Mouse (Mus musculus) embryonic facial prominence, embryonic 11.5 days (tissue): ENCODE measurements at regions not wholly inside any gene's neighbourhood (a gene's known extent, or its start where the extent isn't known, plus 50 kb on each side); places are given as distances from the start of the nearest gene placed in this dataset.

Experiments
- ATAC-seq: fragments of 200-750 bp; cut with Nextera tagmentation; replicated peaks from 2 replicates; pipeline ENCODE4 v1.8.0; 2017; ENCODE audit warnings: low read depth; ENCODE audit not compliant: insufficient number of reproducible peaks, low FRiP score, low TSS enrichment
- DNase-seq: peaks from one replicate; pipeline ENCODE4 v3.0.0-alpha.2; 2015; ENCODE audit warnings: low spot score
- H3K27ac ChIP-seq: fragments of 300-500 bp; sonication (generic); replicated peaks from 2 replicates; pipeline ENCODE4 v1.5.1; 2014; ENCODE audit warnings: mild to moderate bottlenecking, low read depth, low read length, control low read depth
- H3K27me3 ChIP-seq: fragments of 300-500 bp; sonication (generic); 2 replicates; pipeline ENCODE4 v1.6.1; 2014; ENCODE audit warnings: mild to moderate bottlenecking, low read length, moderate library complexity, mixed read lengths; ENCODE audit not compliant: control insufficient read depth, insufficient read depth
- H3K36me3 ChIP-seq: fragments of 300-500 bp; sonication (generic); replicated peaks from 2 replicates; pipeline ENCODE4 v1.6.1; 2014; ENCODE audit warnings: low read depth, mild to moderate bottlenecking, low read length, moderate library complexity, mixed read lengths; ENCODE audit not compliant: control insufficient read depth, insufficient read depth
- H3K4me1 ChIP-seq: fragments of 300-500 bp; sonication (generic); 2 replicates; pipeline ENCODE4 v1.6.1; 2014; ENCODE audit warnings: low read length, mixed read lengths; ENCODE audit not compliant: control insufficient read depth, insufficient read depth
- H3K4me2 ChIP-seq: fragments of 300-500 bp; sonication (generic); 2 replicates; pipeline ENCODE4 v1.6.1; 2014; ENCODE audit warnings: low read depth, mild to moderate bottlenecking, control low read depth, low read length, moderate library complexity
- H3K4me3 ChIP-seq: fragments of 300-500 bp; sonication (generic); 2 replicates; pipeline ENCODE4 v1.5.1; 2014; ENCODE audit warnings: low read depth, low read length, control low read depth
- H3K9ac ChIP-seq: fragments of 300-500 bp; sonication (generic); replicated peaks from 2 replicates; pipeline ENCODE4 v1.6.1; 2014; ENCODE audit warnings: mild to moderate bottlenecking, control low read depth, low read length
- H3K9me3 ChIP-seq: fragments of 300-500 bp; sonication (generic); replicated peaks from 2 replicates; pipeline ENCODE4 v1.6.1; 2016; ENCODE audit warnings: mild to moderate bottlenecking, low read length, inconsistent platforms, mixed read lengths; ENCODE audit not compliant: control insufficient read depth
- WGBS: fragments of 180-500 bp; shearing (Covaris S2); extraction: QIAGEN DNeasy Blood & Tissue Kit; methylation state at CpG from one replicate; pipeline ENCODE4 v1.1.7; 2014; 5-methylcytosine and 5-hydroxymethylcytosine counted together

- no peaks in the 10 kb centered on the region for H3K9me3 ChIP-seq
- H3K36me3 ChIP-seq, result no peaks in the 10 kb centered on the region
- peak overlapping the region; percentile 54 for H3K4me2 ChIP-seq
- no peaks in the 10 kb centered on the region for H3K27me3 ChIP-seq
- peak overlapping the region; percentile 29 for H3K4me3 ChIP-seq
- ATAC-seq, result peak; percentile 75
- H3K4me1 ChIP-seq, result 0 out of 2 replicates have a peak, but pooled peaks cover 7% of the 10 kb centered on the region
- WGBS, result 4% methylated on average over 19 of the region's 19 CpGs
- peak; percentile 92 for DNase-seq
- peak overlapping the region; percentile 57; the same call in 1 of the 2 replicates for H3K27ac ChIP-seq
- peak overlapping the region; percentile 66 for H3K9ac ChIP-seq
Measured at GRCm38 (mm10) chr4:87367732-87368412, 137.6 kb upstream of the Slc24a2 start.

- Histone ChIP-seq H3K27ac (no peak overlapping the region), H3K27me3 (no peaks in the 10 kb centered on the region), H3K4me2 (no peak overlapping the region), H3K4me1 (no peaks in the 10 kb centered on the region), H3K4me3 (no peak overlapping the region), H3K9ac (no peak overlapping the region), H3K9me3 (no peaks in the 10 kb centered on the region), H3K36me3 (no peaks in the 10 kb centered on the region)
- peak; percentile 70 for DNase-seq
- WGBS, result 22% methylated on average over 6 of the region's 6 CpGs
- ATAC-seq, result 0 out of 2 replicates have a peak, but pooled peaks have one; percentile 65
Measured at GRCm38 (mm10) chr4:87362201-87362600, 131.9 kb upstream of the Slc24a2 start.

- 46% methylated on average over 9 of the region's 9 CpGs for WGBS
- DNase-seq, result peak; percentile 45
- H3K27ac ChIP-seq, result no peak overlapping the region
- H3K4me2 ChIP-seq, result no peak overlapping the region
- no peaks in the 10 kb centered on the region for H3K4me1 ChIP-seq
- H3K9ac ChIP-seq, result no peak overlapping the region
- H3K4me3 ChIP-seq, result no peak overlapping the region
- no peak for ATAC-seq
- H3K36me3 ChIP-seq, result no peaks in the 10 kb centered on the region
- no peaks in the 10 kb centered on the region for H3K9me3 ChIP-seq
- H3K27me3 ChIP-seq, result no peaks in the 10 kb centered on the region
Measured at GRCm38 (mm10) chr4:87359483-87359882, 129.2 kb upstream of the Slc24a2 start.

- H3K4me2 ChIP-seq, result no peak overlapping the region
- H3K36me3 ChIP-seq, result no peaks in the 10 kb centered on the region
- no peak for ATAC-seq
- H3K27me3 ChIP-seq, result no peaks in the 10 kb centered on the region
- no peak for DNase-seq
- WGBS, result 89% methylated on average over 3 of the region's 3 CpGs
- no peak overlapping the region for H3K27ac ChIP-seq
- no peaks in the 10 kb centered on the region for H3K9me3 ChIP-seq
- no peaks in the 10 kb centered on the region for H3K4me1 ChIP-seq
- no peak overlapping the region for H3K4me3 ChIP-seq
- H3K9ac ChIP-seq, result no peak overlapping the region
Measured at GRCm38 (mm10) chr4:87359004-87359403, 128.7 kb upstream of the Slc24a2 start.

GRCm38 (mm10) chr4:87332968-87333367 is 102.7 kb upstream of the Slc24a2 start:
- H3K27ac ChIP-seq, result no peak overlapping the region
- no peaks in the 10 kb centered on the region for H3K36me3 ChIP-seq
- no peak overlapping the region for H3K4me2 ChIP-seq
- no peaks in the 10 kb centered on the region for H3K27me3 ChIP-seq
- no peaks in the 10 kb centered on the region for H3K9me3 ChIP-seq
- no peaks in the 10 kb centered on the region for H3K4me1 ChIP-seq
- WGBS, result 91% methylated on average over 2 of the region's 2 CpGs
- no peak overlapping the region for H3K9ac ChIP-seq
- no peak overlapping the region for H3K4me3 ChIP-seq
- ATAC-seq (no peak), DNase-seq (no peak)

GRCm38 (mm10) chr4:87329136-87329535 is 98.9 kb upstream of the Slc24a2 start:
- no peak overlapping the region for H3K27ac ChIP-seq
- 54% methylated on average over 6 of the region's 6 CpGs for WGBS
- H3K4me2 ChIP-seq, result no peak overlapping the region
- H3K9ac ChIP-seq, result no peak overlapping the region
- no peak overlapping the region for H3K4me3 ChIP-seq
- H3K27me3 ChIP-seq, result no peaks in the 10 kb centered on the region
- H3K36me3 ChIP-seq, result no peaks in the 10 kb centered on the region
- H3K9me3 ChIP-seq, result no peaks in the 10 kb centered on the region
- H3K4me1 ChIP-seq, result no peaks in the 10 kb centered on the region
- ATAC-seq (no peak), DNase-seq (no peak)

- H3K9ac ChIP-seq, result no peak overlapping the region
- no peaks in the 10 kb centered on the region for H3K4me1 ChIP-seq
- no peak for ATAC-seq
- no peaks in the 10 kb centered on the region for H3K9me3 ChIP-seq
- no peaks in the 10 kb centered on the region for H3K27me3 ChIP-seq
- H3K27ac ChIP-seq, result no peak overlapping the region
- DNase-seq, result no peak
- no peak overlapping the region for H3K4me3 ChIP-seq
- H3K4me2 ChIP-seq, result no peak overlapping the region
- no peaks in the 10 kb centered on the region for H3K36me3 ChIP-seq
- WGBS, result 76% methylated on average over 2 of the region's 2 CpGs
Measured at GRCm38 (mm10) chr4:87321726-87322349, 91.6 kb upstream of the Slc24a2 start.

GRCm38 (mm10) chr4:87298129-87298528 is 67.9 kb upstream of the Slc24a2 start:
- Histone ChIP-seq H3K36me3 (no peaks in the 10 kb centered on the region), H3K27ac (no peak overlapping the region), H3K4me2 (no peak overlapping the region), H3K4me1 (no peaks in the 10 kb centered on the region), H3K9me3 (no peaks in the 10 kb centered on the region), H3K9ac (no peak overlapping the region), H3K27me3 (no peaks in the 10 kb centered on the region), H3K4me3 (no peak overlapping the region)
- ATAC-seq (no peak), DNase-seq (no peak)
- 67% methylated on average over 5 of the region's 5 CpGs for WGBS
